Mouse (Mus musculus) CH12.LX (cell line): ENCODE results near the gene Fam3c. TPM values are rescaled to one million over a fixed set of nuclear protein-coding genes. Genes with fewer than 3 reads are reported as not detected.

Experiments used
- DNase-seq: peaks from one replicate; pipeline ENCODE4 v3.0.0-alpha.2; 2013; ENCODE audit errors: extremely low read depth
- H3K27ac ChIP-seq: 2 replicates; pipeline ENCODE4 v1.5.1; 2012; ENCODE audit warnings: low read depth, mild to moderate bottlenecking, control low read depth, moderate library complexity; ENCODE audit not compliant: insufficient read depth
- H3K27me3 ChIP-seq: replicated peaks from 2 replicates; pipeline ENCODE3; 2012; ENCODE audit warnings: inconsistent platforms
- H3K36me3 ChIP-seq, 2 experiments: replicated peaks in 1 of 2; 2 replicates each; pipeline versions ENCODE3 to v1.6.1; 2012; ENCODE audit warnings: inconsistent platforms in 1 of 2, low read length in 1 of 2, mild to moderate bottlenecking in 1 of 2, mixed read lengths in 1 of 2, moderate library complexity in 1 of 2; ENCODE audit not compliant: control insufficient read depth in 1 of 2, insufficient read depth in 1 of 2
- H3K4me1 ChIP-seq, 2 experiments: 2 replicates each; pipeline ENCODE4 v1.6.1; 2012; ENCODE audit warnings: inconsistent platforms in 1 of 2, moderate library complexity in 1 of 2; ENCODE audit not compliant: insufficient read depth in 2 of 2, control insufficient read depth in 1 of 2
- H3K4me2 ChIP-seq: 2 replicates; pipeline ENCODE4 v1.6.1; 2012; ENCODE audit warnings: low read depth, mild to moderate bottlenecking, control low read depth; ENCODE audit not compliant: poor library complexity, insufficient read depth, severe bottlenecking
- H3K4me3 ChIP-seq, 3 experiments: fragments of 150-350 bp in 1 of 3; sonication (generic) in 1 of 3; replicated peaks in 1 of 3; 2 replicates each; pipeline versions ENCODE3 to v1.5.1; 2011 to 2012; ENCODE audit warnings: low read depth in 2 of 3, low read length in 2 of 3, mild to moderate bottlenecking in 2 of 3, moderate library complexity in 2 of 3, control low read depth in 1 of 3, improper control_type of control experiment in 1 of 3, inconsistent platforms in 1 of 3, mixed read lengths in 1 of 3; ENCODE audit not compliant: poor library complexity in 1 of 3
- H3K79me2 ChIP-seq: replicated peaks from 2 replicates; pipeline ENCODE4 v1.6.1; 2012; ENCODE audit warnings: mild to moderate bottlenecking, moderate library complexity; ENCODE audit not compliant: control insufficient read depth, poor library complexity, insufficient read depth, severe bottlenecking; ENCODE audit errors: extremely low read depth
- H3K9ac ChIP-seq: 2 replicates; pipeline ENCODE4 v1.6.1; 2012; ENCODE audit warnings: low read depth, mild to moderate bottlenecking, control low read depth, moderate library complexity; ENCODE audit not compliant: insufficient read depth
- H3K9me3 ChIP-seq: replicated peaks from 2 replicates; pipeline ENCODE3; 2012; ENCODE audit warnings: low read length, inconsistent platforms, mixed read lengths
- ELF1 ChIP-seq: IDR thresholded peaks from 2 replicates; pipeline ENCODE4 v1.6.1; 2014; ENCODE audit warnings: low read depth, mild to moderate bottlenecking, inconsistent platforms, low read length, improper control_type of control experiment
- IRF4 ChIP-seq: IDR thresholded peaks from 2 replicates; pipeline ENCODE4 v1.6.1; 2014; ENCODE audit warnings: low read depth, mild to moderate bottlenecking, inconsistent platforms, low read length, improper control_type of control experiment
- JUN ChIP-seq: IDR thresholded peaks from 2 replicates; pipeline ENCODE4 v1.6.1; 2011; ENCODE audit warnings: low read depth, mild to moderate bottlenecking, low read length, improper control_type of control experiment, moderate library complexity; ENCODE audit not compliant: insufficient read depth
- KAT2A ChIP-seq: IDR thresholded peaks from 2 replicates; pipeline ENCODE4 v1.6.1; 2012; ENCODE audit warnings: low read length, improper control_type of control experiment, inconsistent platforms; ENCODE audit not compliant: insufficient replicate concordance
- MXI1 ChIP-seq: IDR thresholded peaks from 2 replicates; pipeline ENCODE4 v1.6.1; 2011; ENCODE audit warnings: mild to moderate bottlenecking, low read depth, low read length, improper control_type of control experiment
- MYC ChIP-seq: IDR thresholded peaks from 2 replicates; pipeline ENCODE4 v1.6.1; 2011; ENCODE audit warnings: low read depth, mild to moderate bottlenecking, improper control_type of control experiment, low read length
- NRF1 ChIP-seq: IDR thresholded peaks from 2 replicates; pipeline ENCODE4 v1.6.1; 2014; ENCODE audit warnings: low read depth, mild to moderate bottlenecking, inconsistent platforms, low read length, improper control_type of control experiment, moderate library complexity
- PAX5 ChIP-seq: IDR thresholded peaks from 2 replicates; pipeline ENCODE4 v1.6.1; 2012; ENCODE audit warnings: low read length, inconsistent platforms, mixed read lengths
- POLR2A ChIP-seq: IDR thresholded peaks from 2 replicates; pipeline ENCODE4 v1.6.1; 2011; ENCODE audit warnings: low read depth, mild to moderate bottlenecking, improper control_type of control experiment, low read length
- RAD21 ChIP-seq: IDR thresholded peaks from 2 replicates; pipeline ENCODE4 v1.6.1; 2011; ENCODE audit warnings: low read depth, mild to moderate bottlenecking, low read length, improper control_type of control experiment, moderate library complexity
- RCOR1 ChIP-seq: conservative IDR thresholded peaks from 2 replicates; pipeline ENCODE4 v1.6.1; 2012; ENCODE audit warnings: low read depth, mild to moderate bottlenecking, inconsistent platforms, low read length, improper control_type of control experiment
- TCF12 ChIP-seq: IDR thresholded peaks from 2 replicates; pipeline ENCODE4 v1.6.1; 2014; ENCODE audit warnings: low read depth, mild to moderate bottlenecking, inconsistent platforms, low read length, improper control_type of control experiment
- UBTF ChIP-seq: IDR thresholded peaks from 2 replicates; pipeline ENCODE4 v1.6.1; 2012; ENCODE audit warnings: low read depth, mild to moderate bottlenecking, inconsistent platforms, low read length, improper control_type of control experiment, moderate library complexity
- USF1 ChIP-seq: IDR thresholded peaks from 2 replicates; pipeline ENCODE4 v1.6.1; 2014; ENCODE audit warnings: low read depth, mild to moderate bottlenecking, inconsistent platforms, low read length, improper control_type of control experiment
- USF2 ChIP-seq: conservative IDR thresholded peaks from 2 replicates; pipeline ENCODE4 v1.6.1; 2011; ENCODE audit warnings: low read depth, low read length, improper control_type of control experiment
- ZKSCAN1 ChIP-seq: IDR thresholded peaks from 2 replicates; pipeline ENCODE4 v1.6.1; 2012; ENCODE audit warnings: low read depth, inconsistent platforms, low read length, improper control_type of control experiment, borderline replicate concordance
- dilution Hi-C: fragments of 300-500 bp; cut with MboI; formaldehyde crosslinking; loops from 2 replicates; pipeline ENCODE4 v1.14.3; 2020; ENCODE audit warnings: low sequenced_read_pairs; ENCODE audit not compliant: extremely low pct_unique_long_range_greater_than_20kb, extremely low pct_ligation_motif_present
- in situ Hi-C: fragments of 300-500 bp; cut with MboI; formaldehyde crosslinking; loops from 3 replicates; pipeline ENCODE4 v1.14.3; 2019; ENCODE audit warnings: low sequenced_read_pairs, low pct_ligation_motif_present, low pct_unique_long_range_greater_than_20kb, mixed read lengths
- polyA plus RNA-seq: library from polyadenylated mRNA; unstranded; fragments of >175 nt; gene quantifications from 2 replicates; pipeline ENCODE4 v1.2.1, GENCODE M21; 2012; ENCODE audit warnings: low read depth; ENCODE audit not compliant: insufficient read length
- total RNA-seq, 2 experiments: library from RNA; depleted of rRNA; stranded (reverse); fragments of 300-350 nt in 1 of 2; fragments of >200 nt in 1 of 2; gene quantifications; 2 replicates each; pipeline ENCODE4 v1.2.3; 2012 to 2014

The Fam3c gene
- total and polyA plus RNA-seq, 3 experiments: 61.9 to 155 (median 95.9) TPM

- no peaks in the 10 kb centered on the region for H3K27me3 ChIP-seq
- in situ Hi-C loops: no loop called here
- TF ChIP-seq NRF1 (no peak), UBTF (no peak), ELF1 (no peak)
- TF ChIP-seq, all 38 proteins: peak for 0
Observed at GRCm38 (mm10) chr6:22402037-22402436, 46.0 kb upstream of the Fam3c start.

GRCm38 (mm10) chr6:22398079-22398774 lies 42.2 kb upstream of the Fam3c start:
- Histone ChIP-seq H3K4me1 (0 out of 4 replicates have a peak, but pooled peaks cover 0 to 3% of the 10 kb centered on the region in 2 experiments), H3K27me3 (no peaks in the 10 kb centered on the region), H3K9ac (no peak overlapping the region), H3K79me2 (no peaks in the 10 kb centered on the region), H3K27ac (no peak overlapping the region), H3K36me3 (no peaks in the 10 kb centered on the region), H3K9me3 (no peaks in the 10 kb centered on the region), H3K4me3 (no peak overlapping the region), H3K4me2 (no peak overlapping the region)
- no peak for TF ChIP-seq RAD21
- TF ChIP-seq PAX5: no peak
- no peak for TF ChIP-seq RCOR1
- TF ChIP-seq JUN: no peak
- TF ChIP-seq ELF1: no peak
- no peak for TF ChIP-seq TCF12
- no peak for TF ChIP-seq MYC
- TF ChIP-seq USF1: no peak
- no peak for TF ChIP-seq NRF1
- TF ChIP-seq KAT2A: no peak
- no peak for TF ChIP-seq MXI1
- TF ChIP-seq POLR2A: no peak
- TF ChIP-seq ZKSCAN1: no peak
- TF ChIP-seq USF2: no peak
- TF ChIP-seq IRF4: no peak
- in situ Hi-C loops (no loop called here), dilution Hi-C loops (no loop called here)
- DNase-seq: no peak

More at GRCm38 (mm10) chr6:22402037-22402436, 46.0 kb upstream of the Fam3c start:
- Histone ChIP-seq H3K79me2 (no peaks in the 10 kb centered on the region), H3K36me3 (no peaks in the 10 kb centered on the region), H3K4me2 (no peak overlapping the region), H3K4me1 (peaks cover 7 to 15% of the 10 kb centered on the region in 2 experiments), H3K9me3 (no peaks in the 10 kb centered on the region), H3K4me3 (no peak overlapping the region), H3K9ac (no peak overlapping the region), H3K27ac (no peak overlapping the region)
- dilution Hi-C loops: no loop called here
- DNase-seq: no peak
